Mouse (Mus musculus): Measurements from ENCODE around the gene Mfn2.

DNA sequence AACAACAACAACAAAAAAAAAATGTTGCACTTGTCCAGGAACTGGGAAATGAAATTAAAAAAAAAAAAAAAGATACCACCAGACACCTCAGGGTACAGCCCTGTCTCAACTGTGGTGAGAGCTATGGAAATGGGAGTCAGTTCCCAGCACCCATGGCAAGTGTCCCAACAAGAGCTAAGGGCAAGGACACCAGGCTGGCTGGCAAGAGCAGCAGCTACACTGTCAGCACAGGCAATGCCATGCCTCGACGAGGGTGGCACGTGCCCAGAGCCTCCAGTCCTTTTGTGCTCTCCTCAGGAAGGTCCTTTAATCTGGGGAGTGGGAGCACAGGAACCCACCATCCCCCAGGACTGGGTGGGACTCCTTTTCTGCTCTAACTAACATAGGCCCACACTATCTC, 20.4 kb downstream of the Mfn2 start:
- TF ChIP-seq CTCF (IDR thresholded peaks at IDR 0.05; ENCODE audit: low read depth, low read length) (no peak), POLR2A (IDR thresholded peaks at IDR 0.05; ENCODE audit: borderline replicate concordance, low read depth, low read length) (no peak)
